Mouse (Mus musculus) midbrain, embryonic 10.5 days (tissue): ENCODE results near the gene Bmpr1a. TPM values are rescaled to one million over a fixed set of nuclear protein-coding genes. Genes with fewer than 3 reads are reported as not detected.

Source experiments
- DNase-seq: peaks from one replicate; pipeline ENCODE4 v3.0.0-alpha.2; 2017; ENCODE audit warnings: low spot score
- H3K27ac ChIP-seq: fragments of 300-500 bp; sonication (generic); replicated peaks from 2 replicates; pipeline ENCODE4 v1.5.1; 2016; ENCODE audit warnings: mild to moderate bottlenecking
- H3K27me3 ChIP-seq: fragments of 300-500 bp; sonication (generic); 2 replicates; pipeline ENCODE4 v1.6.1; 2016; ENCODE audit warnings: low read depth, mild to moderate bottlenecking; ENCODE audit not compliant: poor library complexity, severe bottlenecking
- H3K36me3 ChIP-seq: fragments of 300-500 bp; sonication (generic); 2 replicates; pipeline ENCODE4 v1.6.1; 2016; ENCODE audit warnings: mild to moderate bottlenecking, moderate library complexity
- H3K4me1 ChIP-seq: fragments of 300-500 bp; sonication (generic); 2 replicates; pipeline ENCODE4 v1.6.1; 2016
- H3K4me3 ChIP-seq: fragments of 300-500 bp; sonication (generic); 2 replicates; pipeline ENCODE4 v1.5.1; 2016; ENCODE audit warnings: mild to moderate bottlenecking, moderate library complexity
- H3K9me3 ChIP-seq: fragments of 300-500 bp; sonication (generic); replicated peaks from 2 replicates; pipeline ENCODE4 v1.6.1; 2016; ENCODE audit warnings: mild to moderate bottlenecking
- WGBS: fragments of 180-500 bp; shearing (Covaris S2); methylation state at CpG from one replicate; pipeline ENCODE4 v1.1.7; 2016; 5-methylcytosine and 5-hydroxymethylcytosine counted together
- polyA plus RNA-seq: library from polyadenylated mRNA; unstranded; fragments of >200 nt; fragmentation: Nextera tagmentation; extraction: Ambion mirVana; gene quantifications from 2 replicates; pipeline ENCODE4 v1.2.1, GENCODE M21; 2016

Bmpr1a gene
- polyA plus RNA-seq, 1 experiment from 2014 or later = 38.7 TPM

DNA sequence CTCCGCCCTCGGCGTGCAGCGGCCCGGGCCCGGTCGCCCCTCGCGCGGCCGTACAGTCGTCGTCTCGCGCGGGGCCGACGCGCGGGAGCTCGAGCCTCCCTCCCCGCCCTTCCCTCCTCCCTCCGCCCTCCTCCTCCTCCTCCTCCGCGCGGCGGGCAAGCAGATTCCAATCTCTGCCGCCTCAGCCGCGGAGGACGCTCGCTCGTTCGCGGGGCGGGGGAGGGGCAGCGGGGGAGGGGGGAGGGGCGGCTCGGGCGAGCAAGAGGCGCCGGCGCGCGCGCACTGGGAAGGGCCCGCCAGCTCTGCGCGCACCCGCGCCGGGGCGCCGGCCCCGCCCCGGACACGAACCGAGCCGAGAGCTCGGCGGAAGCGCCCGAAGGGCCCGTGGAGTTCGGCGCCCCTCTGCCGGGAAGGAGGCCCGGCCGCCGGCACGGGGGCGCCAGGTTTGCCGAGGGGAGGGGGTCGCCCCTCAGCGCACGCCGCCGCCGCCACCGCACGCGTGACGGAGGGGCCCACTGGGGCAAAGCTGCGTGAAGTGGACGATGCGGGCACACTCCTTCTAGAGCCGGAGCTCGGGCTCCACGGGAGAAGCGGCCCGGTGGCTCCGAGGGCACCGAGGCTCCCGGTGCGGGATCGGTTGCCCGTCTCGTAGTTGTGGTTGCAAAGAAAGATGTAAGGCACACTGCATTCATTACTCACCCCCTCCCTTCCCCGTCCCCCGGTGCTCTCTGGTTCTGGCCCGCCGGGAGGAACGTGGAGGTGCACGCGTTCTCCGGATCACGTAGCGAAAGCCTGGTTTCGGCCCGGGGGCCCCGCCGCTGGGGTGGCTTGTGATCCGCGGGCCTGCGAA lies 441 bp downstream of the Bmpr1a start:
- WGBS = under 1% methylated on average over 92 of the region's 115 CpGs
- H3K36me3 ChIP-seq = no peaks in the 10 kb centered on the region

GRCm38 (mm10) chr14:34501804-34502474 lies 1.2 kb downstream of the Bmpr1a start:
- peak; percentile 71 for DNase-seq
- peaks cover 42% of the 10 kb centered on the region for H3K4me1 ChIP-seq

More for the DNA sequence above, 441 bp downstream of the Bmpr1a start:
- Histone ChIP-seq H3K9me3 (no peaks in the 10 kb centered on the region), H3K27ac (peak overlapping the region; percentile 99), H3K4me1 (peaks cover 46% of the 10 kb centered on the region), H3K4me3 (peak overlapping the region; percentile 89), H3K27me3 (peaks cover 15% of the 10 kb centered on the region)
- peak; percentile 94 for DNase-seq

GRCm38 (mm10) chr14:34501447-34501803 lies 1.7 kb downstream of the Bmpr1a start:
- Histone ChIP-seq H3K4me3 (peak overlapping the region; percentile 89), H3K27me3 (peaks cover 12% of the 10 kb centered on the region), H3K27ac (peak overlapping the region; percentile 99), H3K36me3 (no peaks in the 10 kb centered on the region), H3K4me1 (peaks cover 42% of the 10 kb centered on the region), H3K9me3 (no peaks in the 10 kb centered on the region)
- DNase-seq = no peak
- WGBS = under 1% methylated on average over 16 of the region's 16 CpGs

More at GRCm38 (mm10) chr14:34501804-34502474, 1.2 kb downstream of the Bmpr1a start:
- Histone ChIP-seq H3K27me3 (peaks cover 15% of the 10 kb centered on the region), H3K9me3 (no peaks in the 10 kb centered on the region), H3K36me3 (no peaks in the 10 kb centered on the region), H3K4me3 (peak overlapping the region; percentile 89), H3K27ac (peak overlapping the region; percentile 99)
- WGBS = 1% methylated on average over 76 of the region's 77 CpGs

DNA sequence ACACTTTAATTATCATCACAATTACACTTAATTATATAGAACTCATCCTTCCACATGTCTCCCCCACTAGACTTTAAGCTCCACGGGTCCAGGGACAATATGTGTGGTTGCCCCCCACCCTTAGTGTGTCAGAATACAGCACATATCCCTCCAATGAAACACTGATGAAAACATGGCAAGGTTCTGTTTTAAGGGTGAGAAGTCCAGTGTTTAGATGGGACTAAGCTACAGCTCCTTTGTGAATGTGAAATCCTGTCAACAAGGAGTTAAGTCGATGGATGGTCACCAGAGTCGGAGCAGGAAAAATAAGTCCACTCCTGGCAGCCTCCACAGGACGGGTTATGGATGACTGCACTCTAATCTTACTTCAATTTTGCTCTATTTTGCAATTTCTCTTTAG lies 2.8 kb downstream of the Bmpr1a start:
- DNase-seq = no peak
- WGBS = 9% methylated on average over 4 of the region's 4 CpGs
- H3K9me3 ChIP-seq = no peaks in the 10 kb centered on the region
- no peaks in the 10 kb centered on the region for H3K36me3 ChIP-seq
- no peak overlapping the region for H3K27ac ChIP-seq
- peaks cover 3% of the 10 kb centered on the region; the same call in 1 of the 2 replicates for H3K27me3 ChIP-seq
- H3K4me1 ChIP-seq = peaks cover 40% of the 10 kb centered on the region
- H3K4me3 ChIP-seq = peak overlapping the region; percentile 89

DNA sequence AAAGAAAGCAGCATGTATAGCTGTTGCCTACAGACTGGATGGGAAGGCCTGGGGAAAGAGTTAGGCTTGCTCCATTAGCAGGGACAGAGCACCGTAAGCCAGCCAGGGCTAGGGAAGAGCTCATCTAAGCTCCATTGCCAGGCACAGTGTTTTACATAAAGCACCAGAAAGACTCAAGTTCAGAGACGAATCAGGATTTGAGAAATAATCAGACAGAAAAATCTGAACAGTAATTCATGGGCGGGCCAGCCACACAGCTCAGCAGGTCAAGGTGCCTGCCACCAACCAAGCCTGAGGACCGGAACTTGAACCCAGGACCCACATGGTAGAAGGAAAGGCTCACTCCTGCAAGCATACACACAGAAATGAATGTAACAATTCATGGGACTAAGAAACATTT lies 3.5 kb downstream of the Bmpr1a start:
- H3K27ac ChIP-seq = no peak overlapping the region
- H3K27me3 ChIP-seq = no peaks in the 10 kb centered on the region; the same call in 1 of the 2 replicates
- H3K4me3 ChIP-seq = peak overlapping the region; percentile 89
- H3K4me1 ChIP-seq = peaks cover 37% of the 10 kb centered on the region
- no peaks in the 10 kb centered on the region for H3K36me3 ChIP-seq
- WGBS = 78% methylated on average over 4 of the region's 4 CpGs
- no peak for DNase-seq
- H3K9me3 ChIP-seq = no peaks in the 10 kb centered on the region

DNA sequence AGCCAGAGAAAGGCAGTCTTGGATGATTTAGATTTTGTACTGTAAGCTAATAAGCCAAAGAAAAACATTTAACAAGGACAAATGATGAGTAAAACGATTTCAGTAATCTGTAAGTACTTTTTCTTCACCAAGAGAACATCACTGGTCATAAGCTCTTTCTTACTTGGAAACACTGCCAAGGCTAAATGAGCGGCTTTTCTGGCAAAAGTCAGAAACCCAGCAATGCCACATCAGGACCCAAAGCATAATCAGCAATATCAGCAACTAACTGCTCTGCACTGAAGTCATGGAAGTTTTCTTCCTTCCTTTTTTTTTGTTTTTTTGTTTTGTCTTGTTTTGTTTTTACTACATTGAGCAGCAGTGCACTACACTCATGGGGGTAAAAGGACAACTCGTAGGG lies 5.8 kb downstream of the Bmpr1a start:
- DNase-seq = no peak
- Histone ChIP-seq H3K27me3 (no peaks in the 10 kb centered on the region), H3K4me3 (no peak overlapping the region), H3K4me1 (peaks cover 27% of the 10 kb centered on the region), H3K36me3 (no peaks in the 10 kb centered on the region), H3K9me3 (no peaks in the 10 kb centered on the region), H3K27ac (no peak overlapping the region)
- WGBS = 91% methylated on average over 3 of the region's 3 CpGs

DNA sequence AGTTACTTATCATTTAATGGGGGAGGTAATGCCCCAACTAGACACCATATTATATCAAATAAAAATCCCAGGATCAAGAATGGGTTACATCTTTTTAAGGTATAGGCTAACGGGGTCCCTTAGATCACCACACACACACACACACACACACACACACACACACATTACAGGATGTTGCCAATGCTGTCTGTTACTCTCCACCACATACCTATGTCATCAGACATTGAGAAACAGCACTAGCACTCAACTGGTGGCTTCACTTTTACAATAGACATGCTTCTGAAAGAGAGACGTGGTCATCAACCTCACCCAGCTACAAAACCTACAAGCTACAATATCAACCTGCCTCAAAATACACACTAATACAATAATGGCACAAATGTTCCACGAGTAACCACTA lies 9.5 kb downstream of the Bmpr1a start:
- DNase-seq = no peak
- 87% methylated on average over 3 of the region's 3 CpGs for WGBS

GRCm38 (mm10) chr14:34492688-34493087 lies 10.5 kb downstream of the Bmpr1a start:
- no peak for DNase-seq
- Histone ChIP-seq H3K27me3 (no peaks in the 10 kb centered on the region), H3K4me1 (peaks cover 10% of the 10 kb centered on the region; the same call in 1 of the 2 replicates), H3K9me3 (no peaks in the 10 kb centered on the region), H3K4me3 (no peak overlapping the region), H3K36me3 (no peaks in the 10 kb centered on the region), H3K27ac (no peak overlapping the region)
- 91% methylated on average over 2 of the region's 2 CpGs for WGBS

More for the DNA sequence above, 9.5 kb downstream of the Bmpr1a start:
- Histone ChIP-seq H3K27ac (no peak overlapping the region), H3K27me3 (no peaks in the 10 kb centered on the region), H3K4me1 (peaks cover 15% of the 10 kb centered on the region; the same call in 1 of the 2 replicates), H3K9me3 (no peaks in the 10 kb centered on the region), H3K36me3 (no peaks in the 10 kb centered on the region), H3K4me3 (no peak overlapping the region)

- H3K27ac ChIP-seq = no peak overlapping the region
- no peak for DNase-seq
- H3K36me3 ChIP-seq = no peaks in the 10 kb centered on the region
- H3K4me3 ChIP-seq = no peak overlapping the region
- 79% methylated on average over 1 of the region's 1 CpGs for WGBS
- peaks cover 25% of the 10 kb centered on the region for H3K4me1 ChIP-seq
- no peaks in the 10 kb centered on the region for H3K27me3 ChIP-seq
- no peaks in the 10 kb centered on the region for H3K9me3 ChIP-seq
Measured at GRCm38 (mm10) chr14:34490965-34491364, 12.2 kb downstream of the Bmpr1a start.

- no peak for DNase-seq
- Histone ChIP-seq H3K27ac (no peak overlapping the region), H3K27me3 (no peaks in the 10 kb centered on the region), H3K36me3 (no peaks in the 10 kb centered on the region), H3K4me3 (no peak overlapping the region), H3K4me1 (peaks cover 29% of the 10 kb centered on the region), H3K9me3 (no peaks in the 10 kb centered on the region)
- 90% methylated on average over 2 of the region's 2 CpGs for WGBS
Measured at GRCm38 (mm10) chr14:34489928-34490327, 13.2 kb downstream of the Bmpr1a start.

DNA sequence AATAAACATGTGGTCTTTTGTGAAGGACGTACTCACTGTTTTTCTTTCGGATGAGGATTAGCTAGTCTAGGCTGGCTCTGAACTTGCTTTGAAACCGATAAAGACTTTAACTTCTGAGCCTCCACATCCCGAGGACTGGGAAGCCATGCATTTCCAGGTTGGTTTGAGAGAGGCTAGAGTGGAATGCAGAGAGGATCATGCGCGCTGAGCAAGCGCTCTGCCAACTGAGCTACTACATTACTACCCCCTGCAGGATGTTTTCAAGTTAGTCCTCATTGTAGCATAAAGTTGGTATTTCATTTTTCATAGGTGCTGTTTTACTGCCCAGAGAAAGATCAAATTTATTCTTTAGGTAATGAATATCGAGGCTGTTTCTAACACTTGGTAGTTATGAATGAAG lies 17.0 kb downstream of the Bmpr1a start:
- no peak overlapping the region for H3K27ac ChIP-seq
- DNase-seq = no peak
- no peaks in the 10 kb centered on the region for H3K27me3 ChIP-seq
- WGBS = 51% methylated on average over 8 of the region's 8 CpGs
- H3K9me3 ChIP-seq = no peaks in the 10 kb centered on the region
- no peak overlapping the region for H3K4me3 ChIP-seq
- H3K4me1 ChIP-seq = peaks cover 38% of the 10 kb centered on the region
- no peaks in the 10 kb centered on the region for H3K36me3 ChIP-seq

DNA sequence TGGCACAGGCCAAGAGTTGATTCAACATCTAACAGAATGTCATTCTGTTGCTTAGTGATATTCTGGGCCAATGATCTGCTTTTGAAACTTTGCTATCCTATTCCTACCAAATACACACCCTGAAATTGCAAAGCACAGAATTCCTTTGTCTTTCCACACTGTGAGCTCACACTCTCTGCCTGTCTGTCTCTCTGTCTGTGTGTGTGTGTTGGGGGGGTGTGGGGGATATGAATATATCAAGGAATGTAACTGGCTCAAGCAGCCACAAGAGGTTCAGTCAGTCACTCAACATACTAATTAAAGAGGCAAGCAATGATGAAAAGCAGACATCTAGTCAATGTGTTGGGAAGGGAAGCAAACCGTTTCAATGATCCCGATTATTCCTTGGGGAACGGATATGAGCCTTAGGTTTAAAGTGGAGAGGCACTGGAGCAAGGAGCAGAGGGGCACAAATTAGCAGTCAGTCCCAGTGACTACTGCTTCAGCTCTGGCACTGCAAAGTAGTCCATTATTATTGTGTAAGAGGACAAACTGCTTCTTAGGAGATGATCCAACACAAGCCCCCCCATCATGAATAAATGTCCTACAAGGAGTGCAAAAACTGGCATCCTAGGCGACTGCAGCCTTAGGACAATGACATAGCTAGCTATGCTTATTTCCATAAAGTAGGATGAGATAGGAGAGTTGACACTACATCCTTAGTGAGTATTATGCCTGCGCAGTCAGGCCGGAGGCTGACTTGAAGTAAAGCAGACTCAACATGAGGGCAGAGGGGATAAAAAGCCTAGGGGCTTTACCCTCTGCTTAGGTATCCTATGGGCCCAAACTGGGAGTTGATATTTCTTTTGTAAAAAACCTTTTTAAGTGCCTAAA lies 19.4 kb downstream of the Bmpr1a start:
- no peak overlapping the region for H3K4me3 ChIP-seq
- no peak overlapping the region for H3K27ac ChIP-seq
- H3K4me1 ChIP-seq = peaks cover 28% of the 10 kb centered on the region
- H3K36me3 ChIP-seq = no peaks in the 10 kb centered on the region
- no peaks in the 10 kb centered on the region for H3K9me3 ChIP-seq
- DNase-seq = no peak
- H3K27me3 ChIP-seq = no peaks in the 10 kb centered on the region
- 78% methylated on average over 6 of the region's 6 CpGs for WGBS
